Mouse (Mus musculus): ENCODE results near the gene Myzap. TPM values are rescaled to one million over a fixed set of nuclear protein-coding genes. Genes with fewer than 3 reads are reported as not detected.

Gene Myzap
- 22.7 and 25.6 TPM in 2 replicates for polyA plus RNA-seq (2015; fragmentation: Nextera tagmentation; extraction: Ambion mirVana)

GRCm38 (mm10) chr9:71591938-71592548 lies at the start of gene Myzap:
Myzap (minus strand) TSS chr9:71592360.

DNA sequence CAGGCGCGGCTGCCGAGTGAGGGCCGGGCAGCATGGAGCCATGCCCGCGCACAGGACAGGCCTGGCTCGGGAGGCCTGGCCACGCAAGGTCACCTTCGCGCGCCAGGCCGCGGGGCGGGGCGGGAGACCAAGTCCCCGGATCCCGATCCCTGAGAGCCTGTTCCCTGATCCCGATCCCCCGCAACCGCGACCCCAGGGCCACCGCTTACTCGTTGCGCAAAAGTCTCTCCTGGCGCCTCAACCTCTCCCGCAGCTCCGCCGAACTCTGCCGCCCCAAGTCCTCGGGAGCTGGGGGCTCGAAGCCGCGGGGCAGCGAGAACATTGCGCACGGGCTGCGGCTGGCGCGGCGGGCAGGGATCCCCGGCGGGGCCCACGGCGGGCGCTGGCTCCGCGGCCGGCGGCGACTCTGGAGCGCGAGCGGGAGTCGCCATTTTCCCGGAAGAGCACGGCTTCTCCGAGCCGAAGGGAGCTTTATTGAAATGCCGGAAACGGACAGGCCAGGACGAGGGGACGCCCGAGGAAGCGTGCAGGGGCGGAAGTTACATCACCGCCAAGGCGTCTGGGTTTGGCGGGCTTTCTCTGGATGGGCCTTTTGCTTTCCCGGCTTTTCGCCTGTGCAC lies 106.6 kb downstream of the Myzap start, which contains the start of gene Polr2m:
Gene Polr2m (minus strand): TSS at position 461 of the 620 bp plus-strand sequence.

Other genes with a start within 250 kb of the Myzap start
- 197 and 198 TPM in 2 replicates for gene Polr2m, start 106.4 kb downstream of the Myzap start, polyA plus RNA-seq (2015; fragmentation: Nextera tagmentation; extraction: Ambion mirVana)
- 4.8 and 7.1 TPM in 2 replicates for gene Cgnl1, start 179.2 kb upstream of the Myzap start, polyA plus RNA-seq (2015; fragmentation: Nextera tagmentation; extraction: Ambion mirVana)

All from skeletal muscle tissue, postnatal 0 days (tissue).